Mouse (Mus musculus): ENCODE measurements around the gene Tmem94. TPM values are rescaled to one million over a fixed set of nuclear protein-coding genes. Genes with fewer than 3 reads are reported as not detected.

The Tmem94 gene
- polyA plus RNA-seq, 1 experiment from 2014 or later: 28.4 TPM

DNA sequence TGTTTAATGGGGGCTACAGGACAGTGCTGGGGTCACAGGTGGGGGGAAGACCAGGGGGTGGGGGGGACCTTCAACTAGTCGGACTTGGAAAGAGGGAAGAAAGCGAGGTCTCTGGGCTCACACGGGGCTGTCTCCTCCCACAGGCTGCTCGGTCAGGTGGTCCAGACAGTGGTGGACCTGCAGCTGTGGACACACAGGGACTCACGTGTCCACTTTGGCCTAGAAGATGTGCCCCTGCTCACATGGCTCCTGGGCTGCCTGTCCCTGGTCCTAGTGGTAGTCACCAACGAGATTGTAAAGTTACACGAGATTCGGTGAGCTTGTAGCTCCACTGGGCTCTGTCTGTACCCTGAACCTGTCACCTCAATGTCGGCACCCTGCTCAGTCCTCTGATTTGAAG, 32.4 kb downstream of the Tmem94 start:
- H3K9me3 ChIP-seq: no peaks in the 10 kb centered on the region
- H3K4me2 ChIP-seq: no peak overlapping the region
- no peak overlapping the region for H3K4me3 ChIP-seq
- no peak for ATAC-seq (replicated peaks)
- no peak overlapping the region for H3K27ac ChIP-seq
- H3K27me3 ChIP-seq (replicated peaks): no peaks in the 10 kb centered on the region
- no peak overlapping the region for H3K9ac ChIP-seq
- 89% methylated on average over 9 of the region's 9 CpGs for WGBS
- H3K36me3 ChIP-seq (replicated peaks): peaks cover 51% of the 10 kb centered on the region
- no peaks in the 10 kb centered on the region for H3K4me1 ChIP-seq

GRCm38 (mm10) chr11:115800981-115801380, 35.7 kb downstream of the Tmem94 start:
- no peaks in the 10 kb centered on the region for H3K4me1 ChIP-seq
- ATAC-seq (replicated peaks): no peak
- 91% methylated on average over 18 of the region's 18 CpGs for WGBS
- no peak overlapping the region for H3K9ac ChIP-seq
- H3K36me3 ChIP-seq (replicated peaks): peaks cover 37% of the 10 kb centered on the region; the same call in 1 of the 2 replicates
- no peaks in the 10 kb centered on the region for H3K27me3 ChIP-seq (replicated peaks)
- H3K27ac ChIP-seq: no peak overlapping the region
- H3K4me2 ChIP-seq: no peak overlapping the region
- no peak overlapping the region for H3K4me3 ChIP-seq
- no peaks in the 10 kb centered on the region for H3K9me3 ChIP-seq

- Histone ChIP-seq H3K27me3 (replicated peaks) (no peaks in the 10 kb centered on the region), H3K4me1 (peaks cover 9% of the 10 kb centered on the region), H3K9ac (no peak overlapping the region), H3K27ac (no peak overlapping the region), H3K4me3 (no peak overlapping the region), H3K4me2 (no peak overlapping the region), H3K36me3 (replicated peaks) (peaks cover 30% of the 10 kb centered on the region; the same call in 1 of the 2 replicates), H3K9me3 (no peaks in the 10 kb centered on the region)
- ATAC-seq (replicated peaks): no peak
- WGBS: 94% methylated on average over 24 of the region's 24 CpGs
Observed at GRCm38 (mm10) chr11:115803072-115803709, 38.0 kb downstream of the Tmem94 start.

GRCm38 (mm10) chr11:115805005-115805404, 39.8 kb downstream of the Tmem94 start:
- no peak overlapping the region for H3K4me2 ChIP-seq
- WGBS: 96% methylated on average over 7 of the region's 7 CpGs
- H3K27me3 ChIP-seq (replicated peaks): no peaks in the 10 kb centered on the region
- H3K4me3 ChIP-seq: no peak overlapping the region
- H3K27ac ChIP-seq: no peak overlapping the region
- no peak for ATAC-seq (replicated peaks)
- H3K9ac ChIP-seq: no peak overlapping the region
- H3K36me3 ChIP-seq (replicated peaks): peaks cover 15% of the 10 kb centered on the region; the same call in 1 of the 2 replicates
- no peaks in the 10 kb centered on the region for H3K9me3 ChIP-seq
- peaks cover 24% of the 10 kb centered on the region for H3K4me1 ChIP-seq

DNA sequence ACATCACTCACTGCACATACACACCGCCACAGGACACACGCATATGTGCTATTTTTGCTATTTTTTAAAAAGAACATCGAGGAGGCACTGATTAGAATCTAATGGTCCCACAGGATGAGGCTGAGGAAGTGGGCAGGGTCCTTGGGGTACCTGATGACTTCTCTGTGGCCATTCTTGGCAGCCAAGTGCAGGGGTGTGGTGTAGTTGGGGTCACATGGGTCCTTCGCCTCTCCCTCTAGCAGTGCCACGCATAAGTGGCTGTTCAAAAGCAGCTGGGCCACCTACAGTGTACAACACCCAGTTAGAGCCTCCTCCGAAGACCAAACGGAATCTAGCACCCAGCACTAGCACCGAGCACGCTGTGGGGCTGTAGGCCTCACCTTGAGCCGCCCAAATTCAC, 40.9 kb downstream of the Tmem94 start:
- H3K4me2 ChIP-seq: no peak overlapping the region
- no peak for ATAC-seq (replicated peaks)
- 92% methylated on average over 10 of the region's 10 CpGs for WGBS
- H3K4me3 ChIP-seq: no peak overlapping the region
- H3K27me3 ChIP-seq (replicated peaks): no peaks in the 10 kb centered on the region
- peaks cover 14% of the 10 kb centered on the region; the same call in 1 of the 2 replicates for H3K36me3 ChIP-seq (replicated peaks)
- H3K9ac ChIP-seq: no peak overlapping the region
- H3K4me1 ChIP-seq: peaks cover 29% of the 10 kb centered on the region
- H3K9me3 ChIP-seq: no peaks in the 10 kb centered on the region
- no peak overlapping the region for H3K27ac ChIP-seq

DNA sequence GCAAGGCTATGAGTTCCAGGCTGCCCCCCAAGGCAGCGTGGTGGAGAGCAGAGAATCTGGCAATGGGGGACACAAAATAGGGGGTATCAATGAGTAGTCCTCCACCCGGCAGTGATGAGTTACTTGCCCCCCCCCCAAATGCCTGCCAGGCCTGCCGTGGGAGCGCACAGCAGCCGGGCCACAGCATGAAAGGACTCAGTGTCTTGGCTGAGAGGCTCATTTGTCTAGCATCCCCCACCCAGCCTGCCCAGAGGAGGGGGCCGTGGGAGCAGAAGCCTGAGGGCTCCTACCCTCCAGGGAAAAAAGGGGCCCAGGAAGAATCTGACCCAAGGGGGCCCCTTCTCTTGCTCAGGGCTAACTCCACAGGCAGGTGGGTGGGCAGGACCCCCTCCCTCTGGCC, 42.1 kb downstream of the Tmem94 start:
- Histone ChIP-seq H3K4me3 (no peak overlapping the region), H3K4me1 (peaks cover 40% of the 10 kb centered on the region), H3K9me3 (no peaks in the 10 kb centered on the region), H3K9ac (no peak overlapping the region), H3K4me2 (peak overlapping the region; percentile 16; the same call in 1 of the 2 replicates), H3K27ac (peak overlapping the region; percentile 67), H3K27me3 (replicated peaks) (no peaks in the 10 kb centered on the region), H3K36me3 (replicated peaks) (0 out of 2 replicates have a peak, but pooled peaks cover 9% of the 10 kb centered on the region)
- WGBS: 55% methylated on average over 6 of the region's 6 CpGs
- ATAC-seq (replicated peaks): no peak; the same call in 1 of the 2 replicates

GRCm38 (mm10) chr11:115807971-115808370, 42.7 kb downstream of the Tmem94 start:
- Histone ChIP-seq H3K9me3 (no peaks in the 10 kb centered on the region), H3K4me2 (peak overlapping the region; percentile 16; the same call in 1 of the 2 replicates), H3K27ac (peak overlapping the region; percentile 67), H3K9ac (no peak overlapping the region), H3K36me3 (replicated peaks) (0 out of 2 replicates have a peak, but pooled peaks cover 7% of the 10 kb centered on the region), H3K4me1 (peaks cover 46% of the 10 kb centered on the region), H3K27me3 (replicated peaks) (no peaks in the 10 kb centered on the region), H3K4me3 (no peak overlapping the region)
- WGBS: 54% methylated on average over 11 of the region's 11 CpGs
- no peak for ATAC-seq (replicated peaks)

DNA sequence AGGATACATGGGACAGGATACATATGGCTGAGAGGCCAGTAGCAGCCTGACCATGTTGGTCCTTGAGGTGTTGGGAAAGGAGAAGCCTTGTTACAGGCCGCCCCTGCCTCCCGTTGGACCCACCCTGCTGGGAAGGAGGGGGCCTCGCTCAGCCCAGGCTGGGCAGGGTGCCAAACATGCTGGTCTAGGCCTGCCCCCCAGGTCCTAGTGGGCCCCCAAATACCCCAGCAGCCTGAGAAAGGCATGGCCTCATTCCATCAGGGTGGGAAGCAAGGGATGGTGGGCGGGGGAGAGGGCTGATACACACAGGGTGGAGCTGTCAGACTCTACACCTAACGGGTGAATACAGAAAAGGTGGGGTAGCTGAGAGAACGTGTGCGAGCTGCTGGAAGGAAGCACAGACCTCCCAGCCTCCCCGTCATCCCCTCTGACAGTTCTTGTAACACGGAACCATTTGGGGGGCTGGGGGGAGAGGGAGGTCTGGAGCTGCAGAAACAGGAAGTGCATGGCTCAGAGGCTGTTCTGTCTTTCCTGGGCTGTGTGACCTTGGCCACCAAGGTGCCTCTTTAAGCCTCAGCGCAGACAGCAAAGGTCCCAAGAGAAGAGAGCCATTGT, 43.6 kb downstream of the Tmem94 start:
- WGBS: 44% methylated on average over 10 of the region's 10 CpGs
- Histone ChIP-seq H3K27me3 (replicated peaks) (no peaks in the 10 kb centered on the region), H3K27ac (peak overlapping the region; percentile 67), H3K4me2 (peak overlapping the region; percentile 19), H3K4me1 (peaks cover 48% of the 10 kb centered on the region), H3K9me3 (no peaks in the 10 kb centered on the region), H3K36me3 (replicated peaks) (0 out of 2 replicates have a peak, but pooled peaks cover 4% of the 10 kb centered on the region), H3K4me3 (no peak overlapping the region), H3K9ac (no peak overlapping the region)
- no peak for ATAC-seq (replicated peaks)

DNA sequence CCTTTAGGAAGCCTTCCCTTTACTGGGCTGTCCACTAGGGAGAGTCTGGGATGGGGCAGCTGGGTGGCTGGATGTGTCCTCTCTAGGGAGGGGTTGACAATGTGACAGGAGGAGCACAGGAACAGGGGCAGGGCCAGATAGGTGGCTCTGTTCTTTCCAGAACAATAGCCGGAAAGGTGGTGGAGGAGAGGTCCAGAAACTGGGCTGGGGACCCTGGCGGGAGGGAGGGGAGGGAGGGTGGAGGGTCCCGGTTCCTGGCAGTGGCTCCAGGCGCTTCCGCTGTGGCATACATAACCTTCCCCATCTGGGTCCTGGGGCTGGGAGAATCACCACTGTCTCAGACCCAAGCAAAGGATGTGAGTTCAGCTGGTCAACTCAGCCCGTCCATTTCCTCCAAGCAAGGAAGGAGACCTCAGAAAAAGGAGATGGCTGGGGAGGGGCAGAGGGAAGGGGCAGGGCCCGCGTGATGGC, 44.1 kb downstream of the Tmem94 start:
- Histone ChIP-seq H3K36me3 (replicated peaks) (0 out of 2 replicates have a peak, but pooled peaks cover 4% of the 10 kb centered on the region), H3K4me1 (peaks cover 52% of the 10 kb centered on the region), H3K27me3 (replicated peaks) (no peaks in the 10 kb centered on the region), H3K9ac (no peak overlapping the region), H3K4me3 (no peak overlapping the region), H3K4me2 (peak overlapping the region; percentile 19), H3K27ac (peak overlapping the region; percentile 67), H3K9me3 (no peaks in the 10 kb centered on the region)
- 70% methylated on average over 8 of the region's 8 CpGs for WGBS
- no peak for ATAC-seq (replicated peaks)

GRCm38 (mm10) chr11:115810377-115810776, 45.1 kb downstream of the Tmem94 start:
- no peaks in the 10 kb centered on the region for H3K36me3 ChIP-seq (replicated peaks)
- H3K4me1 ChIP-seq: peaks cover 56% of the 10 kb centered on the region
- no peaks in the 10 kb centered on the region for H3K27me3 ChIP-seq (replicated peaks)
- no peak for ATAC-seq (replicated peaks)
- WGBS: 84% methylated on average over 14 of the region's 14 CpGs
- no peak overlapping the region for H3K9ac ChIP-seq
- H3K9me3 ChIP-seq: no peaks in the 10 kb centered on the region
- H3K4me3 ChIP-seq: 0 out of 2 replicates have a peak overlapping the region, but pooled peaks have one; percentile 0
- peak overlapping the region; percentile 94 for H3K4me2 ChIP-seq
- 0 out of 2 replicates have a peak overlapping the region, but pooled peaks have one; percentile 67 for H3K27ac ChIP-seq

- Histone ChIP-seq H3K4me3 (peak overlapping the region; percentile 93), H3K4me2 (peak overlapping the region; percentile 94), H3K27ac (0 out of 2 replicates have a peak overlapping the region, but pooled peaks have one; percentile 14), H3K9me3 (no peaks in the 10 kb centered on the region), H3K27me3 (replicated peaks) (no peaks in the 10 kb centered on the region), H3K36me3 (replicated peaks) (no peaks in the 10 kb centered on the region), H3K4me1 (peaks cover 65% of the 10 kb centered on the region), H3K9ac (no peak overlapping the region; the same call in 1 of the 2 replicates)
- WGBS: 80% methylated on average over 20 of the region's 20 CpGs
- no peak for ATAC-seq (replicated peaks)
Observed at GRCm38 (mm10) chr11:115811381-115812093, 46.3 kb downstream of the Tmem94 start.

GRCm38 (mm10) chr11:115812095-115812494, 46.9 kb downstream of the Tmem94 start:
- whole genome bisulfite sequencing: 37% methylated on average over 7 of the region's 7 CpGs
- no peak for ATAC-seq (replicated peaks)
- Histone ChIP-seq H3K27ac (0 out of 2 replicates have a peak overlapping the region, but pooled peaks have one; percentile 14), H3K27me3 (replicated peaks) (no peaks in the 10 kb centered on the region), H3K4me2 (peak overlapping the region; percentile 94), H3K4me3 (peak overlapping the region; percentile 93), H3K4me1 (peaks cover 65% of the 10 kb centered on the region), H3K36me3 (replicated peaks) (no peaks in the 10 kb centered on the region), H3K9ac (no peak overlapping the region), H3K9me3 (no peaks in the 10 kb centered on the region)
